Mouse (Mus musculus) liver, adult 2 months (tissue): ENCODE data around the gene Noxred1.

ENCODE experiments used
- CTCF ChIP-seq: fragments of 200-500 bp; IDR thresholded peaks from 2 replicates; pipeline ENCODE4 v1.5.1; 2011; ENCODE audit warnings: low read depth, low read length, control low read depth
- POLR2A ChIP-seq: fragments of 200-500 bp; IDR thresholded peaks from 2 replicates; pipeline ENCODE4 v1.6.1; 2011; ENCODE audit warnings: low read length, control low read depth; ENCODE audit not compliant: insufficient read depth; ENCODE audit errors: extremely low read depth

GRCm38 (mm10) chr12:87226801-87227200 lies 11.7 kb downstream of the Noxred1 start:
- TF ChIP-seq CTCF (no peak), POLR2A (no peak)
